Mouse (Mus musculus) naive thymus-derived CD4-positive, alpha-beta T cell, adult 5 months (primary cell): ENCODE measurements around the gene Rps6ka4. TPM values are rescaled to one million over a fixed set of nuclear protein-coding genes. Genes with fewer than 3 reads are reported as not detected.

Experiments used
- polyA plus RNA-seq: library from polyadenylated mRNA; unstranded; fragments of 100-300 nt; shearing (Covaris generic); gene quantifications from one replicate; pipeline ENCODE4 v1.2.1, GENCODE M21; 2017

Rps6ka4 gene
- polyA plus RNA-seq, result 27.2 TPM

DNA sequence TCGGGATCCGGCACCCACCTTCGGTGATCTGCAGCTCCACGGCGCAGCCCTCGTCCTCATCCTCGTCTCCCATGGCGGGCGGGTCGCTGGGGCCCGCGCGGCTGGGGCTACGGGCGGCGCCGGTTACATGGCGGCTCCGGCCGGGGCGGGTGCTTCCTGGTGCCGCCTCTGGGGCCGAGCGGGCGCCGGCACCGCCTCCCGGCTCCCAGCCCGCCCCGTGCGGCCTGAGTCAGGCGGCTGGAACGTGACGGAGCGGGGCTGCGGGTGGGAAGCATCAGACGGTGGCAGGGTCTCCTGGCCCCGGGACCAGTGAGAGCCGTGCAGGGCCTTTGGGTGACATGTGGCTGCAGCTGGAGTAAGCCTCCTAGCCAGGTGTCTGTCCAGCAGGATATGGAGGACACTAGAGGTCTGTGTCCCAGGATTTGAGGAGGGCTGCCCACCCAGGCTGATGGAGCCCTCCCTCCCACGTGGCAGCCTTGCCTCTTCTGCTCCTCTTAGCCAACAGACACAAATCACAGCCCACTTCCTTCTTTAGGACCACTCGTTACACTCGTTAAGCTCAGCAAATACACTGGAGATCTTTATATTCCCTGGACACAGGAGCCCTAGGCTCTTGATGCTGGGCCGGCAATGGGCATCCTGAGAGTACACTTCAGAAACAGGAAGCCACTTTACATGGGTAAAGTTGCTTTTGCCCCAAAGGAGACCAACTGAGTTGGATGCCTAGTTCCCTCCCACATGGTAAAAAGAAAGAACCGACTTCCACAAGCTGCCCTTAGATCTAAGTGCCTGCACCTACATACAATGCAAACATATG lies at the start of gene Rps6ka4:
Gene Rps6ka4, minus strand, starts transcription at position 162 of the 817 bp plus-strand sequence.

DNA sequence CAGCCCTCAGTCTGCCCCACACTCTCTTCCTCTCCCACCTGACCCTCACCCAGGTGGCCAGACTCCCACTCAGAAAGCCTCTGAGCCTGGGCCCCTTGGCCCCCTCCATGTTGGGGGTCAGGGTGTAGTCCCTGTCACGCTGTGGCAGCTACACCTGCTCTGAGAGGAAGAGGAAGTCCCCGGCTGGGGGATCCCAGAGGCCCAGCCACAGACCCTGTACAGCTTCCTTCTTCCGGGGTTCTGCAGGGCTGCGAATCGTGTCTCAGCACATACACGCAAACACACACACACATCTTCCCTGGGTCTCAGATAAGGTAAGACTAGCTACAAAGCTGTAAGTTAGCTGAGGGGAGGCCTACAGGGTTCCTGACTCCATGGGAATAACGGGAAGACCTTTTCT lies 17.6 kb upstream of the Rps6ka4 start, which contains the start of gene Ccdc88b:
Gene Ccdc88b, minus strand, starts transcription at position 181 of the 400 bp plus-strand sequence.

Other genes with a start within 250 kb of the Rps6ka4 start
- 50.5 TPM for gene Ccdc88b, start 17.6 kb upstream of the Rps6ka4 start, polyA plus RNA-seq
- gene Trmt112, start 69.1 kb upstream of the Rps6ka4 start, polyA plus RNA-seq, result 163 TPM
- gene Prdx5, start 69.5 kb upstream of the Rps6ka4 start, polyA plus RNA-seq, result 141 TPM
- 16.7 TPM for gene Esrra, start 81.2 kb upstream of the Rps6ka4 start, polyA plus RNA-seq
- not detected for gene Catsperz, start 84.7 kb upstream of the Rps6ka4 start, polyA plus RNA-seq
- gene Kcnk4, start 93.9 kb upstream of the Rps6ka4 start, polyA plus RNA-seq, result not detected
- 11.2 TPM for gene Bad, start 101.2 kb upstream of the Rps6ka4 start, polyA plus RNA-seq
- 6.3 TPM for gene Gpr137, start 101.8 kb upstream of the Rps6ka4 start, polyA plus RNA-seq
- 131 TPM for gene Ppp1r14b, start 134.3 kb upstream of the Rps6ka4 start, polyA plus RNA-seq
- gene Plcb3, start 135.8 kb upstream of the Rps6ka4 start, polyA plus RNA-seq, result 8.5 TPM
- 18.6 TPM for gene Fkbp2, start 139.9 kb upstream of the Rps6ka4 start, polyA plus RNA-seq
- gene Vegfb, start 147.0 kb upstream of the Rps6ka4 start, polyA plus RNA-seq, result 6.1 TPM
- 36.2 TPM for gene Dnajc4, start 151.9 kb upstream of the Rps6ka4 start, polyA plus RNA-seq
- 4.6 TPM for gene Nudt22, start 155.5 kb upstream of the Rps6ka4 start, polyA plus RNA-seq
- 4.1 TPM for gene Trpt1, start 155.5 kb upstream of the Rps6ka4 start, polyA plus RNA-seq
- 241 TPM for gene Fermt3, start 178.8 kb upstream of the Rps6ka4 start, polyA plus RNA-seq
- 197 TPM for gene Stip1, start 199.3 kb upstream of the Rps6ka4 start, polyA plus RNA-seq
- 34.3 TPM for gene Macrod1, start 216.2 kb upstream of the Rps6ka4 start, polyA plus RNA-seq